Mouse (Mus musculus): ENCODE measurements around the gene H2-K1. TPM values are rescaled to one million over a fixed set of nuclear protein-coding genes. Genes with fewer than 3 reads are reported as not detected.

The H2-K1 gene
- total and polyA plus RNA-seq, 3 experiments = 1,734 to 2,472 (median 1,753) TPM

DNA sequence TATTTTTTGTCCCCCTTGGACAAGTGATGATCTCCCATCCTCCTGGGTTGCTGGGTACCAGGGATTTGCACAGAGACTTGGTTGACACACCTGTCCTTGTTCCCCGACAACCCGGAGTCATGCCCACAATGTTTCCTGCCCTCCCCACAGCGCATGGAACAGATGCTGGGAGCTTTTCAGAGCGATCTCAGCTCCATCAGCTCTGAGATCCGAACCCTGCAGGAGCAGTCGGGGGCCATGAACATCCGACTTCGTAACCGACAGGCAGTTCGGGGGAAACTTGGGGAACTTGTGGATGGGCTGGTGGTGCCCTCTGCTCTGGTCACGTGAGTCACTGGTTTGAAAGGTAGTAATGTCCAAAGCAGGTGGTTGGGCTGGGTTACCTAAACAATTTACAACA, 41.7 kb downstream of the H2-K1 start:
- peaks cover 5 to 21% of the 10 kb centered on the region in 2 experiments for H3K4me1 ChIP-seq (ENCODE audit: control insufficient read depth in 1 of 2, insufficient read depth in 2 of 2)
- DNase-seq (ENCODE audit: extremely low read depth) = no peak
- peaks cover 24% of the 10 kb centered on the region for H3K79me2 ChIP-seq (replicated peaks; ENCODE audit: control insufficient read depth, extremely low read depth, insufficient read depth, poor library complexity, severe bottlenecking)
- no peak overlapping the region for H3K27ac ChIP-seq (ENCODE audit: insufficient read depth, low read depth)
- TF ChIP-seq ELF1 (IDR thresholded peaks at IDR 0.05; ENCODE audit: low read depth, low read length) (no peak), TBP (conservative IDR thresholded peaks at IDR 0.05; ENCODE audit: low read depth, low read length) (no peak), JUN (IDR thresholded peaks at IDR 0.05; ENCODE audit: insufficient read depth, low read depth, low read length) (no peak), ZC3H11A (IDR thresholded peaks at IDR 0.05; ENCODE audit: low read depth, low read length) (no peak), ZMIZ1 (IDR thresholded peaks at IDR 0.05; ENCODE audit: low read depth, low read length) (no peak), USF1 (IDR thresholded peaks at IDR 0.05; ENCODE audit: low read depth, low read length) (no peak), GABPA (IDR thresholded peaks at IDR 0.05; ENCODE audit: insufficient replicate concordance, low read depth, low read length) (no peak), MAX (IDR thresholded peaks at IDR 0.05; ENCODE audit: low read length) (no peak), NRF1 (IDR thresholded peaks at IDR 0.05; ENCODE audit: low read depth, low read length) (no peak), MEF2A (IDR thresholded peaks at IDR 0.05; ENCODE audit: borderline replicate concordance, low read depth, low read length) (no peak), NELFE (IDR thresholded peaks at IDR 0.05; ENCODE audit: low read depth, low read length) (no peak), SIN3A (IDR thresholded peaks at IDR 0.05; ENCODE audit: low read length) (no peak), SMC3 (IDR thresholded peaks at IDR 0.05; ENCODE audit: low read depth, low read length) (no peak), E2F4 (IDR thresholded peaks at IDR 0.05; ENCODE audit: insufficient replicate concordance, low read depth, low read length) (no peak), UBTF (IDR thresholded peaks at IDR 0.05; ENCODE audit: low read depth, low read length) (no peak), MXI1 (IDR thresholded peaks at IDR 0.05; ENCODE audit: low read depth, low read length) (no peak), ZNF384 (IDR thresholded peaks at IDR 0.05; ENCODE audit: low read depth, low read length) (no peak), MAFK (IDR thresholded peaks at IDR 0.05; ENCODE audit: insufficient replicate concordance, low read length) (no peak), MYC (IDR thresholded peaks at IDR 0.05; ENCODE audit: low read depth, low read length) (no peak)
- dilution Hi-C loops (cut with MboI; ENCODE audit: extremely low pct_ligation_motif_present, extremely low pct_unique_long_range_greater_than_20kb, low sequenced_read_pairs) (no loop called here), in situ Hi-C loops (cut with MboI; ENCODE audit: low pct_ligation_motif_present, low pct_unique_long_range_greater_than_20kb, low sequenced_read_pairs) (no loop called here)
- no peaks in the 10 kb centered on the region for H3K27me3 ChIP-seq (replicated peaks)
- no peak overlapping the region for H3K4me2 ChIP-seq (ENCODE audit: insufficient read depth, low read depth, poor library complexity, severe bottlenecking)
- H3K4me3 ChIP-seq (replicated peaks in 1 of 3; ENCODE audit: low read depth in 2 of 3, low read length in 2 of 3, poor library complexity in 1 of 3) = peak overlapping the region in 1 of 3 experiments; percentile 12
- no peaks in the 10 kb centered on the region for H3K9me3 ChIP-seq (replicated peaks; ENCODE audit: low read length)
- no peak overlapping the region for H3K9ac ChIP-seq (ENCODE audit: insufficient read depth, low read depth)
- H3K36me3 ChIP-seq (replicated peaks in 1 of 2; ENCODE audit: control insufficient read depth in 1 of 2, insufficient read depth in 1 of 2, low read length in 1 of 2) = peaks cover 48 to 61% of the 10 kb centered on the region in 2 experiments

DNA sequence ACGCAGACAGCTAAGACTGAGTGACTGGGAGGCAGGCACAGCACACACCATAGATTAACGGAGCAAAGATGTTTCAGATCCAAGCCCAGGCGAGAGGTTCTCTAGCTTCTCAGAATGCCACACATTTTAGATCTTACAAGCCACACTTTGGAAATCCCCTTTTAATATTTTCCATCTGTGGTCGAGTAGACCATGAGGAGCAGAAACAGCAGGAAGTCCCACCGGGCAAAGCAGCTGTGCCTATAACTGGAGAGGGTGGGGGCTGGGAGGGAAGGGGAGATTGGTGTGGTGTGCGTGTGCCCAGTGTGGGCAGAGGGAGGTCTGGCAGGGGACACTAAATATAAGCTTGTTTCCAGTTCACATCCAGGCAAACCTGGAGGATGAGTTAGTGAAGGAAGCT, 42.7 kb downstream of the H2-K1 start:
- H3K4me2 ChIP-seq (ENCODE audit: insufficient read depth, low read depth, poor library complexity, severe bottlenecking) = peak overlapping the region; percentile 97
- no peak for TF ChIP-seq RCOR1 (conservative IDR thresholded peaks at IDR 0.05; ENCODE audit: low read depth, low read length)
- TF ChIP-seq MAZ (IDR thresholded peaks at IDR 0.05; ENCODE audit: low read depth, low read length) = no peak
- TF ChIP-seq POLR2AphosphoS2 (IDR thresholded peaks at IDR 0.05; ENCODE audit: low read depth, low read length) = no peak
- TF ChIP-seq MEF2A (IDR thresholded peaks at IDR 0.05; ENCODE audit: borderline replicate concordance, low read depth, low read length) = peak; percentile 20; the same call in 1 of the 2 replicates
- TF ChIP-seq ZKSCAN1 (IDR thresholded peaks at IDR 0.05; ENCODE audit: borderline replicate concordance, low read depth, low read length) = no peak
- TF ChIP-seq SIN3A (IDR thresholded peaks at IDR 0.05; ENCODE audit: low read length) = no peak; the same call in 1 of the 2 replicates
- TF ChIP-seq JUND (conservative IDR thresholded peaks at IDR 0.05; ENCODE audit: low read depth, low read length) = no peak
- TF ChIP-seq CTCF (conservative IDR thresholded peaks at IDR 0.05 in 1 of 2, IDR thresholded peaks at IDR 0.05 in 1 of 2; ENCODE audit: low read depth in 2 of 2, low read length in 2 of 2) = no peak
- peak; percentile 75 for TF ChIP-seq ETS1 (conservative IDR thresholded peaks at IDR 0.05; ENCODE audit: low read depth, low read length)
- TF ChIP-seq JUN (IDR thresholded peaks at IDR 0.05; ENCODE audit: insufficient read depth, low read depth, low read length) = no peak
- TF ChIP-seq IRF4 (IDR thresholded peaks at IDR 0.05; ENCODE audit: low read depth, low read length) = no peak
- TF ChIP-seq RAD21 (IDR thresholded peaks at IDR 0.05; ENCODE audit: low read depth, low read length) = no peak
- no peak for TF ChIP-seq SMC3 (IDR thresholded peaks at IDR 0.05; ENCODE audit: low read depth, low read length)
- no peak for TF ChIP-seq MXI1 (IDR thresholded peaks at IDR 0.05; ENCODE audit: low read depth, low read length)
- no peak for TF ChIP-seq TBP (conservative IDR thresholded peaks at IDR 0.05; ENCODE audit: low read depth, low read length)
- peak; percentile 33; the same call in 1 of the 2 replicates for TF ChIP-seq POLR2A (IDR thresholded peaks at IDR 0.05; ENCODE audit: low read depth, low read length)
- TF ChIP-seq NELFE (IDR thresholded peaks at IDR 0.05; ENCODE audit: low read depth, low read length) = peak; percentile 24; the same call in 1 of the 2 replicates
- no peak for TF ChIP-seq NRF1 (IDR thresholded peaks at IDR 0.05; ENCODE audit: low read depth, low read length)
- TF ChIP-seq PAX5 (IDR thresholded peaks at IDR 0.05; ENCODE audit: low read length) = no peak
- TF ChIP-seq USF1 (IDR thresholded peaks at IDR 0.05; ENCODE audit: low read depth, low read length) = no peak
- peak; percentile 49 for TF ChIP-seq MAX (IDR thresholded peaks at IDR 0.05; ENCODE audit: low read length)
- TF ChIP-seq GABPA (IDR thresholded peaks at IDR 0.05; ENCODE audit: insufficient replicate concordance, low read depth, low read length) = no peak
- TF ChIP-seq E2F4 (IDR thresholded peaks at IDR 0.05; ENCODE audit: insufficient replicate concordance, low read depth, low read length) = no peak
- TF ChIP-seq MYC (IDR thresholded peaks at IDR 0.05; ENCODE audit: low read depth, low read length) = peak; percentile 86
- no peak for TF ChIP-seq UBTF (IDR thresholded peaks at IDR 0.05; ENCODE audit: low read depth, low read length)

More for the DNA sequence above, 42.7 kb downstream of the H2-K1 start:
- Histone ChIP-seq H3K27me3 (replicated peaks) (no peaks in the 10 kb centered on the region), H3K36me3 (replicated peaks in 1 of 2; ENCODE audit: control insufficient read depth in 1 of 2, insufficient read depth in 1 of 2, low read length in 1 of 2) (peaks cover 48 to 61% of the 10 kb centered on the region in 2 experiments), H3K79me2 (replicated peaks; ENCODE audit: control insufficient read depth, extremely low read depth, insufficient read depth, poor library complexity, severe bottlenecking) (peaks cover 29% of the 10 kb centered on the region), H3K4me3 (replicated peaks in 1 of 3; ENCODE audit: low read depth in 2 of 3, low read length in 2 of 3, poor library complexity in 1 of 3) (peak overlapping the region; percentile 36 to 96 (median 37)), H3K4me1 (ENCODE audit: control insufficient read depth in 1 of 2, insufficient read depth in 2 of 2) (peaks cover 7 to 30% of the 10 kb centered on the region in 2 experiments), H3K9me3 (replicated peaks; ENCODE audit: low read length) (no peaks in the 10 kb centered on the region), H3K27ac (ENCODE audit: insufficient read depth, low read depth) (peak overlapping the region; percentile 62), H3K9ac (ENCODE audit: insufficient read depth, low read depth) (peak overlapping the region; percentile 99)
- DNase-seq (ENCODE audit: extremely low read depth) = peak; percentile 79
- dilution Hi-C loops (cut with MboI; ENCODE audit: extremely low pct_ligation_motif_present, extremely low pct_unique_long_range_greater_than_20kb, low sequenced_read_pairs) (no loop called here), in situ Hi-C loops (cut with MboI; ENCODE audit: low pct_ligation_motif_present, low pct_unique_long_range_greater_than_20kb, low sequenced_read_pairs) (no loop called here)
